Mouse (Mus musculus): ENCODE data around the gene Wipf3. TPM values are rescaled to one million over a fixed set of nuclear protein-coding genes. Genes with fewer than 3 reads are reported as not detected.
A peak's percentile ranks its signal among the peaks of the same experiment; 100 is the strongest.

The Wipf3 gene
- total and polyA plus RNA-seq, 3 experiments: 0.64 to 1.3 (median 1.2) TPM

DNA sequence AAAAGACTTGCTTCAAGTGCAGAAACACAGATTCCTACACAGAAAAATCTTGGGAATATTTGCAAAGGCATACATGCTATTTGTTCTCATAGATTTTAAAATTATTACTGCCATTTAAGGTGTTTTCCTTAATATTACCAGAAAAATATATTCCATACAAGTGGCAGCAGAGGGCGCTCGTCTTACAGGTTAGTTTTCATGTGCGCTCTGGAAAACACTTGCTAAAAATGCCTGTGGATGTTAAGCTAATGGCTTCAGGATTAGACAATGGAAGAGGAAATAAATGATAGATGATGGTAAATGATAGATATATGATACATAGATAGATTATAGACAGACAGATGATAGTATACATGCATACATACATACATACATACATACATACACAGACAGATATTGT, 37.6 kb upstream of the Wipf3 start:
- TF ChIP-seq MYC (IDR thresholded peaks at IDR 0.05; ENCODE audit: low read depth, low read length): 0 out of 2 replicates have a peak, but pooled peaks have one; percentile 51
- TF ChIP-seq ZC3H11A (IDR thresholded peaks at IDR 0.05; ENCODE audit: low read depth, low read length): peak; percentile 90
- 0 out of 2 replicates have a peak, but pooled peaks have one; percentile 11 for TF ChIP-seq IRF4 (IDR thresholded peaks at IDR 0.05; ENCODE audit: low read depth, low read length)
- TF ChIP-seq MXI1 (IDR thresholded peaks at IDR 0.05; ENCODE audit: low read depth, low read length): no peak
- peak; percentile 49 to 92; a peak in 3 of 4 replicates for TF ChIP-seq CTCF (conservative IDR thresholded peaks at IDR 0.05 in 1 of 2, IDR thresholded peaks at IDR 0.05 in 1 of 2; ENCODE audit: low read depth in 2 of 2, low read length in 2 of 2)
- TF ChIP-seq ELF1 (IDR thresholded peaks at IDR 0.05; ENCODE audit: low read depth, low read length): no peak
- TF ChIP-seq TBP (conservative IDR thresholded peaks at IDR 0.05; ENCODE audit: low read depth, low read length): no peak
- peak; percentile 98 for TF ChIP-seq RAD21 (IDR thresholded peaks at IDR 0.05; ENCODE audit: low read depth, low read length)
- peak; percentile 95 for TF ChIP-seq SMC3 (IDR thresholded peaks at IDR 0.05; ENCODE audit: low read depth, low read length)
- no peaks in the 10 kb centered on the region for H3K4me1 ChIP-seq (ENCODE audit: control insufficient read depth in 1 of 2, insufficient read depth in 2 of 2)
- H3K4me2 ChIP-seq (ENCODE audit: insufficient read depth, low read depth, poor library complexity, severe bottlenecking): no peak overlapping the region
- dilution Hi-C loops (cut with MboI; ENCODE audit: extremely low pct_ligation_motif_present, extremely low pct_unique_long_range_greater_than_20kb, low sequenced_read_pairs) (no loop called here), in situ Hi-C loops (cut with MboI; ENCODE audit: low pct_ligation_motif_present, low pct_unique_long_range_greater_than_20kb, low sequenced_read_pairs) (loop anchor here (10.0 kb wide), 1 partner anchor 53 kb away; no protein-coding TSS in a partner anchor)
- H3K27me3 ChIP-seq (replicated peaks): no peaks in the 10 kb centered on the region
- H3K79me2 ChIP-seq (replicated peaks; ENCODE audit: control insufficient read depth, extremely low read depth, insufficient read depth, poor library complexity, severe bottlenecking): no peaks in the 10 kb centered on the region
- no peak overlapping the region for H3K4me3 ChIP-seq (replicated peaks in 1 of 3; ENCODE audit: low read depth in 2 of 3, low read length in 2 of 3, poor library complexity in 1 of 3)
- no peaks in the 10 kb centered on the region for H3K36me3 ChIP-seq (replicated peaks in 1 of 2; ENCODE audit: control insufficient read depth in 1 of 2, insufficient read depth in 1 of 2, low read length in 1 of 2)
- no peak overlapping the region for H3K9ac ChIP-seq (ENCODE audit: insufficient read depth, low read depth)
- DNase-seq (ENCODE audit: extremely low read depth): peak; percentile 66
- no peaks in the 10 kb centered on the region for H3K9me3 ChIP-seq (replicated peaks; ENCODE audit: low read length)
- H3K27ac ChIP-seq (ENCODE audit: insufficient read depth, low read depth): no peak overlapping the region

DNA sequence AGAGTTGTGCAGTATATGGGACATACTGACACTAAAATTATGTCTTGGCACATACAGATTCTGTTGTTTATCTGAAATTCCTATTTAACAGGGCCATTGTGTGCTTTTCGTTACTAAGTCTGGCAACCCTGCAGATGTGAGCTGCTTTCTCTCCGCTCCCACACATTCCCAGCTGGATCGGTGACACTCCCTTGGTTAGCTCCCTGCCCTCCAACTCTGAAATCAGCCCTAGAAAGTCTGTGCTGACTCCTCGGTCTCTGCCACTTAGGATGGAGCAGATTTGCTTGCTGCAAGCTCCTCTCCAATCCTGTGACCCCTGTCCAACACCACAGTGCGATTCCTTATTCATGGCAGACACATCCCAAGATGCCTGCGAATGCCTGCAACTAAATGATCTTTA, 35.5 kb upstream of the Wipf3 start:
- Histone ChIP-seq H3K36me3 (replicated peaks in 1 of 2; ENCODE audit: control insufficient read depth in 1 of 2, insufficient read depth in 1 of 2, low read length in 1 of 2) (no peaks in the 10 kb centered on the region), H3K4me1 (ENCODE audit: control insufficient read depth in 1 of 2, insufficient read depth in 2 of 2) (no peaks in the 10 kb centered on the region), H3K9ac (ENCODE audit: insufficient read depth, low read depth) (no peak overlapping the region), H3K4me2 (ENCODE audit: insufficient read depth, low read depth, poor library complexity, severe bottlenecking) (no peak overlapping the region), H3K9me3 (replicated peaks; ENCODE audit: low read length) (no peaks in the 10 kb centered on the region), H3K4me3 (replicated peaks in 1 of 3; ENCODE audit: low read depth in 2 of 3, low read length in 2 of 3, poor library complexity in 1 of 3) (no peak overlapping the region), H3K27ac (ENCODE audit: insufficient read depth, low read depth) (no peak overlapping the region), H3K79me2 (replicated peaks; ENCODE audit: control insufficient read depth, extremely low read depth, insufficient read depth, poor library complexity, severe bottlenecking) (no peaks in the 10 kb centered on the region), H3K27me3 (replicated peaks) (no peaks in the 10 kb centered on the region)
- TF ChIP-seq TCF12 (IDR thresholded peaks at IDR 0.05; ENCODE audit: low read depth, low read length): no peak
- TF ChIP-seq ZNF384 (IDR thresholded peaks at IDR 0.05; ENCODE audit: low read depth, low read length): no peak
- TF ChIP-seq MXI1 (IDR thresholded peaks at IDR 0.05; ENCODE audit: low read depth, low read length): no peak
- no peak for TF ChIP-seq HCFC1 (IDR thresholded peaks at IDR 0.05; ENCODE audit: low read depth, low read length)
- DNase-seq (ENCODE audit: extremely low read depth): no peak
- in situ Hi-C loops (cut with MboI; ENCODE audit: low pct_ligation_motif_present, low pct_unique_long_range_greater_than_20kb, low sequenced_read_pairs): loop anchor here (10.0 kb wide), 1 partner anchor 51 kb away; no protein-coding TSS in a partner anchor
- dilution Hi-C loops (cut with MboI; ENCODE audit: extremely low pct_ligation_motif_present, extremely low pct_unique_long_range_greater_than_20kb, low sequenced_read_pairs): no loop called here

DNA sequence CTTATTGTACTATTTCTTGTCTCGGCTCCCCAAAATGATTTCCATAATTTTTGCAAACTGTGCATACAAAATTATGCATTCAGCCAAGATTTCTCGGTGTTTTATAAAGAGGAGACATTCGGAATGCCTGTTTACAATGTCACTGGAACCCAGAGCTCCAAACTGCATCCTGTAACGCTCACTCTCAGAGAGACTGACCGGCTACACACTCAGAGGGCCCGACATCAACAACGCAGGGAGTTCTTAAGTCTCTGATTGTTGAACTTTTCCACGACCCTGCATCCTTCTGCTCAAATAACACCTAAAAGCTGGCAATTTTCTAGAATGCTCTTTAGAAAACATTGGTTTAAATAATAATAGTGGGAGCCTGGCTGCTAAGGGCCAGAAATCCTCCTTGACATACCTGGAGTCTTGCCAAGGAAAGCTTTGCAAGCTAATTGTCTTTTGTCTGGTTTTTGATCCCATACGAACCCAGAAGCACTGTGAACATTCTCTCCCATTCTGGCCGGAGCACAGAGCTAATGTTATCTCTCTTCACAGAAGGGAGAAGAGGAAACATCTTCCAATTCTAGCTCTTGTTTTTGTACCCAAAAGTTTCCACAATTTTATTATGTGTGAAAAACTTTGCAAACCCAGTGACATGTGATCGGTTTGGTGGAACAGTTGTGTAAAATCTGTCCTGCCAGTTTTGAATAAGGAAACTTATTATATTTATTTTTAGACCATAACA, 30.0 kb upstream of the Wipf3 start:
- peak; percentile 21 for DNase-seq (ENCODE audit: extremely low read depth)
- Histone ChIP-seq H3K9me3 (replicated peaks; ENCODE audit: low read length) (no peaks in the 10 kb centered on the region), H3K27ac (ENCODE audit: insufficient read depth, low read depth) (no peak overlapping the region), H3K4me1 (ENCODE audit: control insufficient read depth in 1 of 2, insufficient read depth in 2 of 2) (peaks cover 0 to 19% of the 10 kb centered on the region in 2 experiments; a peak in 2 of 4 replicates), H3K4me3 (replicated peaks in 1 of 3; ENCODE audit: low read depth in 2 of 3, low read length in 2 of 3, poor library complexity in 1 of 3) (no peak overlapping the region), H3K27me3 (replicated peaks) (no peaks in the 10 kb centered on the region), H3K36me3 (replicated peaks in 1 of 2; ENCODE audit: control insufficient read depth in 1 of 2, insufficient read depth in 1 of 2, low read length in 1 of 2) (no peaks in the 10 kb centered on the region), H3K4me2 (ENCODE audit: insufficient read depth, low read depth, poor library complexity, severe bottlenecking) (peak overlapping the region; percentile 73), H3K9ac (ENCODE audit: insufficient read depth, low read depth) (no peak overlapping the region), H3K79me2 (replicated peaks; ENCODE audit: control insufficient read depth, extremely low read depth, insufficient read depth, poor library complexity, severe bottlenecking) (no peaks in the 10 kb centered on the region)
- in situ Hi-C loops (cut with MboI; ENCODE audit: low pct_ligation_motif_present, low pct_unique_long_range_greater_than_20kb, low sequenced_read_pairs): loop anchor here (5.0 to 10.0 kb wide), 2 partner anchors 45 to 108 kb away; no protein-coding TSS in a partner anchor
- peak; percentile 30; the same call in 1 of the 2 replicates for TF ChIP-seq BHLHE40 (IDR thresholded peaks at IDR 0.05; ENCODE audit: low read depth, low read length)
- TF ChIP-seq CHD1 (IDR thresholded peaks at IDR 0.05; ENCODE audit: low read depth, low read length): no peak
- TF ChIP-seq MYC (IDR thresholded peaks at IDR 0.05; ENCODE audit: low read depth, low read length): no peak
- peak; percentile 48; the same call in 1 of the 2 replicates for TF ChIP-seq EP300 (IDR thresholded peaks at IDR 0.05; ENCODE audit: low read length)
- TF ChIP-seq TBP (conservative IDR thresholded peaks at IDR 0.05; ENCODE audit: low read depth, low read length): no peak
- TF ChIP-seq MEF2A (IDR thresholded peaks at IDR 0.05; ENCODE audit: borderline replicate concordance, low read depth, low read length): peak; percentile 65
- peak; percentile 45; the same call in 1 of the 2 replicates for TF ChIP-seq IRF4 (IDR thresholded peaks at IDR 0.05; ENCODE audit: low read depth, low read length)
- 0 out of 2 replicates have a peak, but pooled peaks have one; percentile 10 for TF ChIP-seq MAFK (IDR thresholded peaks at IDR 0.05; ENCODE audit: insufficient replicate concordance, low read length)
- TF ChIP-seq ETS1 (conservative IDR thresholded peaks at IDR 0.05; ENCODE audit: low read depth, low read length): peak; percentile 22; the same call in 1 of the 2 replicates
- dilution Hi-C loops (cut with MboI; ENCODE audit: extremely low pct_ligation_motif_present, extremely low pct_unique_long_range_greater_than_20kb, low sequenced_read_pairs): no loop called here
